Mouse (Mus musculus) layer of hippocampus, postnatal 10 days (tissue): ENCODE data around the gene Myo1h. TPM values are rescaled to one million over a fixed set of nuclear protein-coding genes. Genes with fewer than 3 reads are reported as not detected.
A peak's percentile ranks its signal among the peaks of the same experiment; 100 is the strongest.

Experiments used
- DNase-seq, 2 experiments: peaks; one replicate each; pipeline ENCODE4 v3.0.0; 2021; ENCODE audit warnings: low spot score in 2 of 2
- long read RNA-seq: library from polyadenylated mRNA; stranded (forward); transcript quantifications from one replicate; pipeline ENCODE4 v2.0.0, GENCODE M21; 2023
- total RNA-seq, 2 experiments: library from RNA; stranded (reverse); gene quantifications; 2 replicates each; pipeline ENCODE4 v1.2.3; 2021

The Myo1h gene
- total RNA-seq: under 1 TPM; 0.62 to 0.67 TPM
- long read RNA-seq, partial matches to known transcripts: 0 of 1 reads
- long read RNA-seq, other reads (novel, unspliced or antisense): 1 of 1 reads

DNA sequence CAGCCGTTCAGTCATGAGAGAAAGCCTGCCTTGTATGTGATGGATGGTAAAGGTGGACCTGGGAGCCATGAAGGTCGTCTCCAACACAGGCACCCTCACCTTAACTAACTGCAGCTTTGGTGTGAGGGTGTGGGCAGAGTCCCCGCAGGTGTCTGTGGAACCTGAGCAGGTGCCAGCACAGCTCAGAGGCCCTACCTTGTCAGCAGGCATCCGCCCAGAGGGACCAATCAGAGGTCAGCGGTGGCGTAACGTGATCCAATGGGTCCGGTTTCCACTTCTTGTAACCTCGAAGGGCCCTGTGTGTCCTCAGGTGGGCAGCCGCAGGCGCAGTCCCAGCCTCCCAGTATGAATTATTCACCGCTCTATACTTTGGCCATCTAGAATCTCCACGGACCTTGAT lies at the start of gene Myo1h:
Gene Myo1h (plus strand): TSS at position 293 of the 400 bp plus-strand sequence.
- no peak for DNase-seq

DNA sequence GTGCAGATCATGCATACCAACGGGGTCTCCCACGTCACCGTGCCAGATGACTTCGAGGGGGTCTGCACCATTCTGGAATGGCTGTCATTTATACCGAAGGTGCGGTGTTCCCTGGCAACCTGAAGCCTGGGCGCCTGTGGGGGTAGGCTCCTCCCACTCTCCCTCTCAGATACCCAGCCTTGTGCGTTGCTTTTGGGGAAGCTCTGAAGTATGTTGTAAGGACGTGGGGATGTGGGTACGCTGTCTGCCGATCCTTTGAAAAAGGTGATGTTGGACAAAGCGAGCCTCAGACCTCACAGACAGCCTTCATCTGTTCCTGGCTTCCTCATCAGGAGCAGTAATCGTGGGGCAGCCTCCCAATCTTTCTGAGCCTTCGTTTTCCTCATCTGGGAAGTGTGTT lies 49.2 kb upstream of the Myo1h start:
- no peak for DNase-seq

DNA sequence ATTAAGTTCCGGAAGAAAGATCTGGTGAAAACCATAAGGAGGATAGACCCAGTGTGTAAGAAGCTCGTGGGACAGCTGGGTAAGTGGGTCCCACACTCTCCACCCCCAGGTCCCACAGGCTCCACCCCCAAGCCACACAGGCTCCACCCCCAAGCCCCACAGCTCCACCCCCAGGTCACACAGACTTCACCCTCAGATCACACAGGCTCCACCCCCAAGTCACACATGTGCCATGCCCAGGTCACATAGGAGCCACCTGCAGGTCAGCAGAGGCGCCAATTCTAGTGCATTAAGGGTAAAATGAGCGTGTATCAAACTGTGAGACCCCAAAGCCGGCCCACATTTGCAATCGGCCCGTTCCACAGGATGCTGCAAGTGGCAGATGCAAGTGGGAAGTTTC lies 42.5 kb upstream of the Myo1h start:
- DNase-seq: no peak

DNA sequence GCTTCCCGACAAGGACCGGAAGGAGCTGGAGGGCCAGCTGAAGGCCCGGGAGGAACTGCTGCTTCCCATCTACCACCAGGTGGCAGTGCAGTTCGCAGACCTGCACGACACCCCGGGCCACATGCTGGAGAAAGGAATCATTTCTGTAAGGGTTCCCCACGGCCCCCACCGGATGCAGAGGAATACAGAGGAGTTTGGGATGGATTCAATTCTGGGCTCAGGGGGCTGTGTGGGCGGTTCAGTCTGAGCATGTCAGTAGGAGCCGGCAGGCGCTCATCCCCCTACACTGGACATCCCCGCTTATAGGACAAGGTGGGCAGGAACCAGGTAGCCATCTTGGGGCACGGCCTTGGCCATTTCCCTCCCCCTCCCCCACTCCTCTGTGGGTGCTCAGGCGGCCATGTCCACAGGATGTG lies 40.8 kb upstream of the Myo1h start:
- peak; percentile 80 to 86 for DNase-seq

DNA sequence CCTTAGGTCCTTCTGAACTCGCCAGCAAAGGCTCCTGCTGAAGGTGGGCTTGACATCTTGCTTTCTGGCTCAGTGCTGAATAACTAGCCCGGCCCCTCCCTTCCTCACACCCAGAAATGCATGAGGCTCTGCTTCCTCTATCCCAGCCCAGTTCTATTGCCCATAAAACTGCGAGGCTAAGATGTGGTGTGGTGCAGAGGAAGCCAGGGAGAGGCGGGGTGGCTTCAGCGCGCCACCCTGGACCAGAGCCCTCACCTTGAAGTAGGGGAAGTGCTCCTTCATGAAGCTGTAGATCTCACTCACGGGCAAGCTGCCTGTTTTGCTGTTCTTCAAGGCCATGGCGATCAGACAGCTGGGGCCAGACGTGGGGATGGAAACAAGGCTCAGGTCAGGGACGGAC lies 29.5 kb upstream of the Myo1h start:
- DNase-seq: no peak

DNA sequence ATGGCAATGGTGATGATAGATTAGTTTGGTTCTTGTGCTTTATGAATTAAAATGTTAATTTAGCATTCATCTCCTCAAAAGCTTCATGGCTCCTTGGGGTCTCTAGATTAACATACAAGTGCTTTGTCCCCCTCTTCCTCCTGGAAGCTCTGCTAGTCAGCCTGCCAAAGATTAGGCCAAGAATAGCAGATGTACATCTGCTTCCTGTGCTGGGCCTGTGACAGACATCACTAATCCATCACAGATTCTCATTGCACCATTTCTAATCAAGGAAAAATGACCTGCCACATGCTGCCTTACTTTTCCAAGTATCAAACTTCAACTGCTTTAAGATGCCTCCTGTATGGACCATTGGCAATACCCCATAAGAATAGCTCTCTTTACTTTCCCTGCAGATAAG lies 27.5 kb upstream of the Myo1h start:
- DNase-seq: no peak

DNA sequence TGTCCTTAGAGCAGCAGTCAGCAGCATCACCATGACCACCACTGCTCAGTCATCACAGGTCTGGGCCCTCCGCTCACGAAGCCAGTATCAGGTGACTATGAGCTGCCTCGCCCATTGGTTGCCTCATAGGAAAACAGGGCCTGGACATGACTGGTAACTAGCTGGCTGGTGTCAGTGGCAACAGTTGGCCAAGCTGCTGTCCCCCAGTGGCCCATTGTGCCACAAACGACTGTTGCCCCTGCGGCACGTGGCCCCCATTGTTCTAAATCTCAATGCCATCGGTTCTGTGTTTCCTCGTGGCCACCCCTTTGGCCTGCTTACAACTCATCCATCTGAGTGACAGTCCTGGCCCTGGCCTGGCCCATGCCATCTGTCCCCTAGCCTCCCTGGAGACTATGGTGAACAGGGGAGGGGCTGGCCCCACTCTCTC lies 24.9 kb upstream of the Myo1h start:
- DNase-seq: no peak

DNA sequence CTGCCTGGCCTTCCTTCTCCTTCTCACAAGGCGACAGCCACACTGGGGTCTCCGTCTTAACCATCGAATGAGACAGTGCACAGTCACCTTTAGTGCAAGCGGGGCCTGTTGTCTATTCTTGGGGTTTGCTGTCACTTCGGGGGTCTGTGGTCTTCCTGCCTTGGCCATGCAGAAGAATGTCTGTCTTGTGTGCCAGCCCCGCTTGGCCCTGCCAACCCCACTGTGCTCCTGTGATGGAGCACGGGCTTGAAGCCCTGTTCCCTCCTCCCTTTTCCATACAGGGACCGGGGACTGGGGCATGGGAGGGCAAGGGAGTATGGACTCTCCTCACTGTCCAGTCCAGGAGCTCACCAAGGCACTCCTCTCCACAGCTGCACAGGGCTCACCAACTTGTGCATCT lies 24.2 kb upstream of the Myo1h start:
- DNase-seq: no peak

DNA sequence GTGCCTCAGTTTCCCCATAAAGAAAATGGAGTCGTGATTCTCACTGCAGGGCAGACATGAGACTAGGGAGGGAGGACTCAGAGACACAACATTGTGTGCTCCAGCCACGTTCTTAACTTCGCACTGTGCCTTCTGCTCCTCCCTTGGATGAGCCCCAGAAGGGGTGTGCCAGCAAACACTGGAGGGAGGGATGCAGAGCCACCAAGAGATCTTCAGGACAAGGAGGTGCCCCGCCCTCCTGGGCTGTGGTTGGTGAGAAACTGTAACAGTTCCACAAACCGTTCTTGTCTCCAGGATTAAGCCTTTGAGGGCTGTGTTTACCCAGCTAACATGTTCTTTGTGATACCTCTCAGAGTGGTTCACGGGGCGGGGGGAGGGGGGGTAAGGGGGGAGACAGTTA lies 20.3 kb upstream of the Myo1h start:
- no peak for DNase-seq

DNA sequence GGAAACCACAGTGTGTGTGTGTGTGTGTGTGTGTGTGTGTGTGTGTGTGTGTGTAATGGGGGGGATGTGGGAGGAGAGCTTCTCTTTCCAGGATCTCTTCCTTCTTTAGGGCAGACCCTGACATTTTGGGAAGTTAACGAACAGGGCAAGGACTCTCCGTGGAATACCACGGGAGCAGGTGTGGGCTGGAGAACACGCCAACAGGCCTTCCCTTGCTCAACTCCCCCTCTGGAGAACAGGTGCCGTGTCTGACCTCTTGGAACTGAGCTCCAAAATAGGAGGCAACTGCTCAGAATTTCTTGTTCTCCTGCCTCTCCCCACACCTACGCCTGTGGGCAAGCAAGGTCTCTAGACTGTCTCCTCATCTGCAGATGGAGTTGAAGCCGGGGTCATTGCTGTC lies 19.5 kb upstream of the Myo1h start:
- no peak for DNase-seq

DNA sequence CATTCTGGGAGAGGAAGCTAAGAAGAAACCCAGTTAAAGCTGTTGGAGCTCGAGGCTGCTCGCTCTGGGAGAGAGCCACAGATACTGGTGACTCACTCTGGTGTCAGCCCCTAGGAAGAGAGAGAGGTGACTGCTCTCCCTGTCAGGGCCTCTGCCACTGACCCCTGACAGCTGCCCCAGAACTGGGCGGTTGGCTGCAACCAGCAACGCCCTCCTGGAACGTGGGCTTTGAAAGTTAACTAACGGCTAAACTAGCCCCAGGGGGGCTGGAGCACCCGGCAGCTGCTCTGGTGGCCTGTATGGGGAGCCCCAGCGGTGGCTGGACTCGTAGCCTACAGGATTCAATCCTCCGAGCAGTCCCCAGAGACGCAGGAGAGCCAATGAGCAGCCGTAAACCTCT lies 19.0 kb upstream of the Myo1h start:
- DNase-seq: no peak

DNA sequence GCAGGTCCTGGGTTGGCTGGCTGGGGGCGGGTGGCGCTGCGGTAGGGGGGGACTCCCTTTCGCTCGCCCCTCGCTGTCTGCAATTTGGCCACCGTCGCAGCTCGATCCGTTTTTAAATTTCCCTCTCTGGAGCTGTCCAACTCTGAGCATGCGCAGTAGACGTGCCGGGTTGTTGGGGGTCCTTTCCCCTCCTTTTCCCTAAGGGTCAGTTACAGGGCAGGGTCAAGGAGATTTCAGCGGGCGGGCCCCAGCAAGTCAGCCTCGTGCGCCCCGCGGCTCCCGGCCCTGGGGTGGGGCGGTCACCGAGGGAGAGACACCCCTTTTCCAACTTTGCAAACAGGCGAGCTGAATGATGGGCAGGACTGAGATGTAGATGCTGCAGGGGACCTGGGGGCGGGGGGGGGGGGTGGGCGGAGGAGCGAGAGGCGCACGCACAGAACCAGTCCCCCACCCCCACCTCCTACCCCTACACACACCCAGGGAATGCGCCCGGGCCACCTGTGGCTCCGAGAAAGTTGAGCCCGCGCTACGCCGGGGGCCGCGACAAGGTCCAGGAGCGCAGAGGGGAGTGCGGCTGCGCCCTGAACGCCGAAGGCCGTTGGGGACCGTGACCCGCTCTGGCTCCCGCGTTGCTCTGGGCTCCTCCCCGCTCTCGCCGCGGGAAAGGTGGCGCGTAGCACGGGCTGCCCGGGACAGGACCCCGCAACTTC lies 15.1 kb upstream of the Myo1h start, which contains the start of gene Foxn4:
Gene Foxn4 (minus strand): TSS at position 115 of the 710 bp plus-strand sequence.
- DNase-seq: no peak

DNA sequence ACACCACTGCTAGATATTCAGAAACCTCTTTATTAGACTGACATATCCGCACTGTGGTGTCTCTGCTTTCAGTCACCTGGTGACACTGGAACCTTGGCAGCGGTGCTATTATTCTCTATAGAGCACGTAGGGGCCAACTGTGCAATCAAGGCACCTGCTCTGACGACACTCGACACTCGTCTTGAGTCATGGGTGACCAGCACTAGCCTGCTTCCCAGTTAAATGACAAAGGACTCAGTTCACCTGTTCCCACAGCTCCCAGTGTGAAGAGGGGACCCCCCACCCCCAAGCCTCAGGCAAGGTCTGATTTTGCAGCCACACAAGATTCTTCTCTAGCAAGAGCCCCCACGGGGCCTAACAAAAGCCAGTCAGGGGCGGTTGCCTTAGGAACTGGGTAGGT lies 13.6 kb upstream of the Myo1h start:
- no peak for DNase-seq

DNA sequence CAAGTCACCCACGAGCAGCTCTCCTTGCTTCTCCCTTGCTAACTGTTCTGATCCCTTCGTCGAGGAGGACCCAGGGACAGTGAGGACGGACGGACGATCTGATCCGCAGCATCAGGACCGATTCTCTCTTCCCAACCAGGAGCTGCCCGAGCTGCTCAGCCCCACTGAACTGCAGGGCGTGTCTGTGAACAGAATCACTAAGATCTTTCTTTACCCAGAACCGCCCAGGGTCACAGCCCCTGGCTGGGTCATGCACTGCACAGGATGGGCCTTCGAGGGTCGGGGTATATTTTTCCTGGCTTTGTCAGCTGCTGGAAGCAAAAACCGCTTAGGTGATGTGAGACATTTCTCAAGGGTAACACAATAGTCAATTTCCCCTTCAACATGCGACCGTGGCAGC lies 13.0 kb upstream of the Myo1h start:
- DNase-seq: no peak

DNA sequence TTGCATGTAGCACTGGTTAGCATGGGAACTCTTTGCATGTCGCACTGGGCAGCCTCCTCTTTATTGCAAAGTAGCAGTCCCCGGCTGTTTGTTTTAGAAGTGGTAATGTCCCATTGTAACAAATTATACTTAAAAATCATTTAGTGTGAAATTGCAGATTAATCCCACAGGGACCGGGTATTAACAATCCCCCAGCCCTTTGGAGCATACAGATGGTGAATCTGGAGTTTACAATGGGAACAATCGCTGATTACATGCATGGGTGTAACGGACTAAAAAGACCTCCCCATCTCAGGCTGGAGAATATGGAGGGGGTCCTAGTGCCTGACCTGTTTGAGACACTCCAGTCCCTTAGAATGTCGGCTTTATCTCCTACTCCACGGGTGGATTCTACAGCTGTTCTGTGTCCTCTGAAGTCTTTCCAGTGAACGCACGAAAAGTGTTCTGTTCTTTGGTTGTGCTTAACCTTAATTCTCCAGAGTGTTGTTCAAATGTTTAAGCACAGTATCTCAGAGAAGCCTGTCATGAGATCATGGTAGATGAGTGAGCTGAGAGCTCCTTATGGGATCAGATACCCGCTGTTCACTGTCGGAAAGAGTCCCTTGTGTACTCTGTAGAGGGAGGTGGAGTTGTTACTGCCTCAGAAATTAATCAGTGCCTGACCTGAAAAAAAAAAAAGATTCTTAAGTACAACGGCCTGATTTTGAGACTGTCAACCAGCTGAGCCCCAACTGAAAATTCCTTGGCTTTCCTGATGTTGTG lies 9.4 kb upstream of the Myo1h start:
- DNase-seq: no peak

DNA sequence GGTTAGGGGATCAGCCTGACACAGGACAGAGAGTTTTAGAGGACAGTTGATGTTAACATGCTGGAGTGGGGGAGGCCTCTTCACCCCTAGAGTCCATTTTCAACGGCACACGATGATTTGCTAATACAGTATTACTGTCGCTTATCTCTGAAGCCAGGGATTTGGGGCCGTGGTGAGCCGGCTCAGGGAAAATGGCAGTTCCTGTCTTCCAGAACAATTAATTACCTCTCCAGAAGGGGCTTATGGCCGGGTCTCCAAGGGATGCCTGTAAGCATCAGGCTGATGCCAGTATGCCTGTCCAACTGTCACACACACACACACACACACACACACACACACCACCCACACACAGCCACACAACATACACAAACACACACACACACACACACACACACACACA lies 6.6 kb upstream of the Myo1h start:
- DNase-seq: no peak

DNA sequence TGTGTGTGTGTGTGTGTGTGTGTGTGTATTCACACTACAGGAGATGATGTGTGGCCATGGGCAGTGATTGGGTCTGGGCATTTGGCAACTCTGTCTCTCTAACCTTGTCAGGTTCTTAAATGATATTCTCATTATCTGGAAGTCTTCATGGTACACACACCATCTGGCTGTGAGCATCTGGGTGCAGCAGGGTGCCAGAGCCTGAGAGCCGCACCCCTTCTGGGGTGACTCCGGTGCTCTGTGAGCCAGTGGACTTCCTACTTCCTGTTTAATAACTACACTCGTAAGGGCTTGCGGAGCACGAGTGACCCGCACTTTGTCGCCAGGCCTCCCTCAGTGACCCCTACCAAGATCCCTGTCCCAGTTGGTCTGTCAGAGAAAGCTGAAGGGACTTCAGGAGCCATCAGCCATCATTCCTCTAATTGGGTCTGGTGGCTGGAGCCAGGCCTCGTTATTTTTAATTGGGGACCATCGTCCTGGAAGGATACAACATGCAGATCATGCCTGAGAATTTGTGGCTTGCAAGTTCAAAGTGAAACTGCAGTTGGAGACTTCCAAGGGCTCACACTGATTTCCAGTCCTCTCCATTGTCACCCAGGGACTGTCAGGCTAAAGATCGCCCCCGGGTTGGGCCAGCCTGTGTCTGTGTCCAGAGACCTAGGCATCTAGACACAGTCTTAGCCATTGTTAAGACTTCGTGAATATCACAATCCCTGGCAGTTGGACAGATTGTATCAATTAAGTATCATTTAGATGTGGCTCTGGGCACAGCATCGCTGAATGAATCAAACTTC lies 4.2 kb upstream of the Myo1h start:
- DNase-seq: peak; percentile 34 to 41

DNA sequence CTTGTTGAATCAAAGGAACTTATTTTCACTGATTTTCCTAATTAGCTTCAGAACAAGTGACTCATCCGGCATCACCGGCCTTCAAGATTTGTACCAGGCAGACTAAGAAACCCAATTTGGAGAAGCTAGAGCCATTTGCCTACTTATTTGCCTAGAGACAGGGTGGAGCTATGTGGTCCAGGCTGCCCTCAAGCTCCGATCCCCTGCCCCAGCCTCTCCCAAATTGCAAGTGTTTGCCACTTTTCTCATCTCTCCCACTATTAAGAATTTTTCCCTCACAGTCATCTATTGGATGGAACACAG lies 3.6 kb upstream of the Myo1h start:
- no peak for DNase-seq

DNA sequence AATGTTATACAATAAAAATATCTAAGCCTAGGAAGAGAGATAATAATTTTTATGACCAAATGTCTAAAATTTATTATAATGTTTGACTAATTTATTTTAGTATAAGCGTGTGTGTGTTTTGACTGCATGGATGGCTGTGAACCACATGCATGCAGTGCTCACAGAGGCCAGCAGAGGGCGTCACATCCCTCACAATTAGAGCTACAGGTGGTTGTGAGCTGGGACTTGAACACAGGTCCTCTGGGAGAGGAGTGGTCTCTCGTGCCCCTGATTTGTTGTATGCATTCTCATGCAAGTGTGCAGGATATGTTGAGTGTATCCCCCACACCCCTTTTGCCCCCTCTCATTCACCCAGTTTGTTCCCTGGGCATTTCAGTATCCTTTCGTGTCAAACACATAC lies 2.9 kb upstream of the Myo1h start:
- DNase-seq: no peak

DNA sequence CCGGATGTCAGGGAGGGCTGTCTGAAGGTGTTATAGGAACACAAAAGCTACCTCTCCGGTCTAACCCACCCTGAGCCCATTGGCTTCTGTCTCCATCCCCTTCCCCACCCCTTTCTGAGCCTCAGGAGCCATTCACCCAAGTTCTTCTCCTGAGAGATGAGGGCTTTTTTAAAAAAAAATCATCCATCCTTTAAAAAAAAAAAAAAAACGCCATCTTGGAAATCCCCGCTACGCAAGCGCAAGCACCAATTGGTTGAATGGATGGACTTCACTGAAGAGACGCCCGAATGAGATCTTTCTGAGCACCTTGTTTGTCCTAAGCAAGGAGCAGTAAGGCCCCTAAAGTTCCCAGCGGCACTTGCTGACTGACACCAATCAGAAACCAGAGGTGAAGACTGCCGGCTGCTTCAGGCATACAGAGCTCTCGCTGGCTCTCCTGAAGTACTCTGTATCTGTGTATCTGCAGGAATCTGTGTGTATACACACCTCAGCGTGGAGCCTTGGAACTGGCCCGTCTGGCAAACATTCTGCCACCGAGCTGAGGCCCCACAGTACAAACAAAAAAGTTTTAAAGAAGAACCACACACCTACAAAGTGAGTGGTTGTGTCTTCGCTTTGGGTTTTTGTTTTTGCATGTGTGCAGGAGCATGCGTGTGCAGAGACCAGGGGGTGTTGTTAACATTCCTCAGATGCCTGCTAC lies 1.9 kb upstream of the Myo1h start:
- no peak for DNase-seq

DNA sequence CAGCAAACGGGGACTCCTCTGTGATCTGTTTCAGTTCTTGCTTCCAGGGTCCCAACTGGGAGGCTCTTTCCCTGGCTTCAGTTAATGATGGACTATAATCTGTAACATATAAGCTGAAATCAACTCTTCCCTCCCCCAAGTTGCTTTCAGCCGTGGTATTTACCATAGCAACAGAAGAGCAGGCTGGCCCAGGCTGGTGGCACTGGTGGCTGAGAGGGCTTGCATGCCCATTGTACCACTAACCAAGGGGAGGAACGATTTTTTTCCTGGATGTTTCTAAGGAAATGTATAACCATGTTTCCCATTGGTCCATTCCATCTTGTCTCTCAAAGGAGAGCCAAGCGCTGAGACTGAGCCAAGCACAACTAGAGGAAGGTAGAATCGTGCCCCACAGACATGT lies 570 bp upstream of the Myo1h start:
- no peak for DNase-seq
